Mouse (Mus musculus) urinary bladder, postnatal 14 days (tissue): ENCODE measurements around the gene Prr18.

Source experiments
- DNase-seq: peaks from one replicate; pipeline ENCODE4 v3.0.0; 2021; ENCODE audit warnings: low spot score

Gene Prr18

GRCm38 (mm10) chr17:8388990-8389789, 51.9 kb downstream of the Prr18 start:
- DNase-seq, result no peak

GRCm38 (mm10) chr17:8389790-8390095, 52.5 kb downstream of the Prr18 start:
- DNase-seq, result no peak

- DNase-seq, result no peak
Measured at GRCm38 (mm10) chr17:8390487-8390886, 53.2 kb downstream of the Prr18 start.
